Mouse (Mus musculus): ENCODE measurements at regions not wholly inside any gene's neighbourhood (a gene's known extent, or its start where the extent isn't known, plus 50 kb on each side); places are given as distances from the start of the nearest gene placed in this dataset.

DNA sequence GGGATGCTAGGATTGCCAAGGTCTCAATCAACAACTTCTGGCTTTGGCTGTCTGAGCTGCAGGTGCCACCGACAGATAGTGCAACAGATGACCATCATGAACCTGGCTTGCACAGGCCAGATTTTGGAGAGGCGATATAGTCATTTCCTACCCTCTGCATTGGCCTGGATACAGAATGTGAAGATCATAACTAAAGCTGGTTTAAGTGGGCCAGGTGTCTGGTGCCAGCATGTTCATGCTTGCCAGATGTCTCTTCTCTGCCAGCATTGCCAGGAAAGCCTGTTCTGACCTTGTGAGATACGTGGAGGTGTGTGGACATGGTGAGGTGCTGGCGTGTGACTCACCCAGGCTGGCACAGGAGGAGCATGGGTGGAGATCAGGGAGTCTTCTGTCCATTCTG is 70.2 kb upstream of the Mb21d2 start:
- TF ChIP-seq EP300 (IDR thresholded peaks at IDR 0.05), result no peak
- no peak for TF ChIP-seq CTCF (IDR thresholded peaks at IDR 0.05)
